Mouse (Mus musculus): ENCODE results near the gene Cog7.

GRCm38 (mm10) chr7:121938124-121938891 is 43.2 kb downstream of the Cog7 start:
- TF ChIP-seq CTCF (IDR thresholded peaks at IDR 0.05; ENCODE audit: borderline replicate concordance, insufficient read depth, low read length) (no peak), POLR2A (IDR thresholded peaks at IDR 0.05; ENCODE audit: low read depth, low read length) (no peak)
